Mouse (Mus musculus): Measurements from ENCODE around the gene Olfr395.
"Not testable (repeated sequence)": the region's sequence is repeated elsewhere in the genome, so short reads cannot be mapped to it uniquely, and the experiment has no call there.

The Olfr395 gene

DNA sequence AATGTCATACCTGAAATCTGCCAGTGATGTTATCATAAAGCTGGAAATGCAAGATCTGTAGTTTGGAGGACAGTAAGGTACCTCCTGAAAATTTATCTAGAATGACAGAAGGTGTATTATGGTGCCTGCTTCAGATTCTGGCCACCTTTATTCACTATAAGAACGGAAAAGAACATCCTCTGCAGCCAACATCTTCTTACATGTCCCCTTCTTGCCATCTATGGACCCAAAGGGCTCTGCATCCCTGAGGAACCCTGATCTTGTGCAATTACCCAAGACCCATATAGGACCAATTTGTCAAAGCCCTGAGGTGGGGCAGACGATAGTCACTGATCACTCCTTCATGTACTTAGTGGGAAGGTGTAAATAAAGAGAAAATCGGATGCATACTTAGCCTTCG is at the start of gene Olfr395:
Gene Olfr395 (minus strand): TSS at position 101 of the 400 bp plus-strand sequence.
- not testable (repeated sequence) for DNase-seq

- no peak for DNase-seq
These were observed 27.3 kb upstream of the Olfr395 start, which contains the start of gene Olfr23 for GRCm38 (mm10) chr11:73936377-73936776. Gene Olfr23 (plus strand): TSS chr11:73936677.

GRCm38 (mm10) chr11:73890671-73891070 is 18.4 kb downstream of the Olfr395 start, which contains the start of gene Olfr394:
Gene Olfr394 (minus strand): TSS chr11:73890771.
- no peak for DNase-seq

Measured in layer of hippocampus, adult 9-11 months (tissue).